Mouse (Mus musculus) MEL (cell line): ENCODE data around the gene Acoxl. TPM values are rescaled to one million over a fixed set of nuclear protein-coding genes. Genes with fewer than 3 reads are reported as not detected.

Experiments
- DNase-seq: peaks from one replicate; pipeline ENCODE4 v3.0.0; 2011; ENCODE audit warnings: low read depth, low spot score
- H3K27ac ChIP-seq: 2 replicates; pipeline ENCODE4 v1.5.1; 2012; ENCODE audit warnings: low read depth, mild to moderate bottlenecking, control low read depth, low read length, moderate library complexity; ENCODE audit not compliant: control insufficient read depth
- H3K27me3 ChIP-seq, 2 experiments: fragments of 150-350 bp in 1 of 2; sonication (generic) in 1 of 2; 2 replicates each; pipeline ENCODE4 v1.6.1; 2012; ENCODE audit warnings: low read length in 2 of 2, mild to moderate bottlenecking in 2 of 2, improper control_type of control experiment in 1 of 2, moderate library complexity in 1 of 2; ENCODE audit not compliant: insufficient read depth in 2 of 2, control insufficient read depth in 1 of 2
- H3K36me3 ChIP-seq, 2 experiments: 2 replicates each; pipeline ENCODE4 v1.6.1; 2012 to 2014; ENCODE audit warnings: low read length in 2 of 2, improper control_type of control experiment in 1 of 2, inconsistent platforms in 1 of 2, mild to moderate bottlenecking in 1 of 2; ENCODE audit not compliant: insufficient read depth in 2 of 2, control insufficient read depth in 1 of 2
- H3K4me1 ChIP-seq, 2 experiments: fragments of 150-350 bp in 1 of 2; sonication (generic) in 1 of 2; 2 replicates each; pipeline ENCODE4 v1.6.1; 2012; ENCODE audit warnings: low read length in 2 of 2, improper control_type of control experiment in 1 of 2, mild to moderate bottlenecking in 1 of 2; ENCODE audit not compliant: insufficient read depth in 2 of 2, control insufficient read depth in 1 of 2
- H3K4me3 ChIP-seq, 2 experiments: fragments of 150-350 bp in 1 of 2; sonication (generic) in 1 of 2; 2 replicates each; pipeline ENCODE4 v1.5.1; 2012; ENCODE audit warnings: low read depth in 2 of 2, low read length in 2 of 2, mild to moderate bottlenecking in 2 of 2, moderate library complexity in 2 of 2, control low read depth in 1 of 2, improper control_type of control experiment in 1 of 2; ENCODE audit not compliant: control insufficient read depth in 1 of 2, insufficient read depth in 1 of 2
- H3K79me2 ChIP-seq: 2 replicates; pipeline ENCODE4 v1.6.1; 2012; ENCODE audit warnings: mild to moderate bottlenecking, low read length, moderate library complexity; ENCODE audit not compliant: control insufficient read depth, poor library complexity, insufficient read depth
- H3K9ac ChIP-seq: 2 replicates; pipeline ENCODE4 v1.6.1; 2012; ENCODE audit warnings: low read depth, mild to moderate bottlenecking, control low read depth, low read length, moderate library complexity; ENCODE audit not compliant: control insufficient read depth, poor library complexity, severe bottlenecking
- H3K9me3 ChIP-seq: fragments of 150-350 bp; sonication (generic); replicated peaks from 2 replicates; pipeline ENCODE4 v1.6.1; 2012; ENCODE audit warnings: mild to moderate bottlenecking, low read length, improper control_type of control experiment, moderate library complexity; ENCODE audit not compliant: insufficient read depth
- BHLHE40 ChIP-seq: IDR thresholded peaks from 2 replicates; pipeline ENCODE4 v1.6.1; 2012; ENCODE audit warnings: low read depth, mild to moderate bottlenecking, inconsistent platforms, low read length, improper control_type of control experiment, borderline replicate concordance
- CHD1 ChIP-seq: IDR thresholded peaks from 2 replicates; pipeline ENCODE4 v1.6.1; 2012; ENCODE audit warnings: low read depth, mild to moderate bottlenecking, inconsistent platforms, low read length, improper control_type of control experiment
- CHD2 ChIP-seq: IDR thresholded peaks from 2 replicates; pipeline ENCODE4 v1.6.1; 2011; ENCODE audit warnings: low read length, improper control_type of control experiment
- CTCF ChIP-seq, 3 experiments: IDR thresholded peaks in 2 of 3; conservative IDR thresholded peaks in 1 of 3; 2 replicates each; pipeline ENCODE4 v1.5.1; 2011 to 2012; ENCODE audit warnings: low read length in 3 of 3, low read depth in 2 of 3, mild to moderate bottlenecking in 2 of 3, improper control_type of control experiment in 1 of 3, inconsistent platforms in 1 of 3, mixed read lengths in 1 of 3, moderate library complexity in 1 of 3; ENCODE audit not compliant: control insufficient read depth in 1 of 3, insufficient read depth in 1 of 3, poor library complexity in 1 of 3, severe bottlenecking in 1 of 3
- ELF1 ChIP-seq: IDR thresholded peaks from 2 replicates; pipeline ENCODE4 v1.6.1; 2014; ENCODE audit warnings: low read depth, mild to moderate bottlenecking, inconsistent platforms, low read length, improper control_type of control experiment, moderate library complexity
- EP300 ChIP-seq, 2 experiments: IDR thresholded peaks; 2 replicates each; pipeline ENCODE4 v1.6.1; 2011; ENCODE audit warnings: improper control_type of control experiment in 2 of 2, low read length in 2 of 2, low read depth in 1 of 2, mild to moderate bottlenecking in 1 of 2
- ETS1 ChIP-seq: IDR thresholded peaks from 2 replicates; pipeline ENCODE4 v1.6.1; 2012; ENCODE audit warnings: low read depth, mild to moderate bottlenecking, inconsistent platforms, low read length, improper control_type of control experiment, moderate library complexity
- GATA1 ChIP-seq: IDR thresholded peaks from 2 replicates; pipeline ENCODE4 v1.6.1; 2011; ENCODE audit warnings: low read depth, low read length, improper control_type of control experiment
- JUND ChIP-seq: IDR thresholded peaks from 2 replicates; pipeline ENCODE4 v1.6.1; 2011; ENCODE audit warnings: low read depth, mild to moderate bottlenecking, improper control_type of control experiment, low read length
- MAX ChIP-seq: IDR thresholded peaks from 2 replicates; pipeline ENCODE4 v1.6.1; 2011; ENCODE audit warnings: low read length, improper control_type of control experiment
- MXI1 ChIP-seq: IDR thresholded peaks from 2 replicates; pipeline ENCODE4 v1.6.1; 2011; ENCODE audit warnings: mild to moderate bottlenecking, low read depth, low read length, improper control_type of control experiment
- MYC ChIP-seq: IDR thresholded peaks from 2 replicates; pipeline ENCODE4 v1.6.1; 2011; ENCODE audit warnings: low read depth, mild to moderate bottlenecking, low read length, improper control_type of control experiment, moderate library complexity
- NRF1 ChIP-seq: IDR thresholded peaks from 2 replicates; pipeline ENCODE4 v1.6.1; 2014; ENCODE audit warnings: low read depth, mild to moderate bottlenecking, inconsistent platforms, low read length, improper control_type of control experiment, moderate library complexity; ENCODE audit not compliant: poor library complexity, insufficient read depth, severe bottlenecking
- POLR2A ChIP-seq, 2 experiments: IDR thresholded peaks; 2 replicates each; pipeline ENCODE4 v1.6.1; 2011 to 2012; ENCODE audit warnings: low read length in 2 of 2, mild to moderate bottlenecking in 2 of 2, control low read depth in 1 of 2, improper control_type of control experiment in 1 of 2, low read depth in 1 of 2, moderate library complexity in 1 of 2; ENCODE audit not compliant: control insufficient read depth in 1 of 2, insufficient read depth in 1 of 2, poor library complexity in 1 of 2
- POLR2AphosphoS2 ChIP-seq: IDR thresholded peaks from 2 replicates; pipeline ENCODE4 v1.6.1; 2011; ENCODE audit warnings: low read length, improper control_type of control experiment
- RCOR1 ChIP-seq: IDR thresholded peaks from 2 replicates; pipeline ENCODE4 v1.6.1; 2012; ENCODE audit warnings: low read depth, mild to moderate bottlenecking, inconsistent platforms, low read length, improper control_type of control experiment
- SIN3A ChIP-seq: IDR thresholded peaks from 2 replicates; pipeline ENCODE4 v1.6.1; 2012; ENCODE audit warnings: low read length, improper control_type of control experiment, inconsistent platforms
- SMC3 ChIP-seq: IDR thresholded peaks from 2 replicates; pipeline ENCODE4 v1.6.1; 2011; ENCODE audit warnings: low read depth, low read length, improper control_type of control experiment
- TCF12 ChIP-seq: IDR thresholded peaks from 2 replicates; pipeline ENCODE4 v1.6.1; 2014; ENCODE audit warnings: low read depth, mild to moderate bottlenecking, inconsistent platforms, low read length, improper control_type of control experiment, moderate library complexity
- UBTF ChIP-seq: IDR thresholded peaks from 2 replicates; pipeline ENCODE4 v1.6.1; 2012; ENCODE audit warnings: low read depth, mild to moderate bottlenecking, inconsistent platforms, low read length, improper control_type of control experiment, moderate library complexity, borderline replicate concordance; ENCODE audit not compliant: insufficient read depth
- USF2 ChIP-seq, 2 experiments: IDR thresholded peaks; 2 replicates each; pipeline ENCODE4 v1.6.1; 2011 to 2012; ENCODE audit warnings: improper control_type of control experiment in 2 of 2, low read length in 2 of 2, borderline replicate concordance in 1 of 2, inconsistent platforms in 1 of 2, low read depth in 1 of 2, mild to moderate bottlenecking in 1 of 2; ENCODE audit not compliant: insufficient read depth in 1 of 2
- ZC3H11A ChIP-seq: IDR thresholded peaks from 2 replicates; pipeline ENCODE4 v1.6.1; 2012; ENCODE audit warnings: low read depth, mild to moderate bottlenecking, inconsistent platforms, low read length, improper control_type of control experiment
- ZKSCAN1 ChIP-seq: IDR thresholded peaks from 2 replicates; pipeline ENCODE4 v1.6.1; 2012; ENCODE audit warnings: low read depth, mild to moderate bottlenecking, inconsistent platforms, low read length, improper control_type of control experiment, moderate library complexity
- ZMIZ1 ChIP-seq: IDR thresholded peaks from 2 replicates; pipeline ENCODE4 v1.6.1; 2012; ENCODE audit warnings: low read depth, mild to moderate bottlenecking, inconsistent platforms, low read length, improper control_type of control experiment, moderate library complexity
- ZNF384 ChIP-seq: IDR thresholded peaks from 2 replicates; pipeline ENCODE4 v1.6.1; 2012; ENCODE audit warnings: low read depth, mild to moderate bottlenecking, inconsistent platforms, low read length, improper control_type of control experiment
- polyA plus RNA-seq, 2 experiments: library from polyadenylated mRNA; stranded (reverse) in 1 of 2; unstranded in 1 of 2; fragments of >175 nt in 1 of 2; fragments of >200 nt in 1 of 2; gene quantifications; 2 replicates each; pipeline versions ENCODE4 v1.2.1 to v1.2.4; 2012; ENCODE audit warnings: low replicate concordance in 2 of 2, low read depth in 1 of 2; ENCODE audit not compliant: insufficient read length in 2 of 2, insufficient read depth in 1 of 2, missing spikeins in 1 of 2
- total RNA-seq: library from RNA; depleted of rRNA; stranded (reverse); fragments of 300-350 nt; gene quantifications from 2 replicates; pipeline ENCODE4 v1.2.3, GENCODE M21; 2012

The Acoxl gene
- total and polyA plus RNA-seq, 3 experiments = 0.31 to 0.39 TPM; not detected in 1

- TF ChIP-seq SMC3 (no peak), ELF1 (no peak), ZKSCAN1 (no peak), ETS1 (no peak), CHD2 (no peak), UBTF (no peak), NRF1 (no peak), CTCF (IDR thresholded peaks at IDR 0.05 in 2 of 3, conservative IDR thresholded peaks at IDR 0.05 in 1 of 3; ENCODE audit: control insufficient read depth in 1 of 3, insufficient read depth in 1 of 3, low read depth in 2 of 3, low read length in 3 of 3, poor library complexity in 1 of 3, severe bottlenecking in 1 of 3) (no peak), CHD1 (no peak), USF2 (IDR thresholded peaks at IDR 0.05; ENCODE audit: borderline replicate concordance in 1 of 2, insufficient read depth in 1 of 2, low read depth in 1 of 2, low read length in 2 of 2) (no peak), SIN3A (no peak), ZC3H11A (no peak), BHLHE40 (no peak)
- DNase-seq = no peak
- Histone ChIP-seq H3K27ac (no peak overlapping the region), H3K79me2 (no peaks in the 10 kb centered on the region), H3K27me3 (peaks cover 0 to 3% of the 10 kb centered on the region in 2 experiments), H3K4me3 (no peak overlapping the region), H3K4me1 (no peaks in the 10 kb centered on the region; a peak in 1 of 4 replicates), H3K9me3 (no peaks in the 10 kb centered on the region), H3K9ac (no peak overlapping the region), H3K36me3 (no peaks in the 10 kb centered on the region)
These were observed 121.9 kb downstream of the Acoxl start for GRCm38 (mm10) chr2:127960579-127960978.

- no peak for DNase-seq
- H3K9me3 ChIP-seq = no peaks in the 10 kb centered on the region
- H3K9ac ChIP-seq = no peak overlapping the region
- H3K4me3 ChIP-seq = no peak overlapping the region
- H3K4me1 ChIP-seq = no peaks in the 10 kb centered on the region; a peak in 1 of 4 replicates
- H3K79me2 ChIP-seq = no peaks in the 10 kb centered on the region
- H3K27ac ChIP-seq = no peak overlapping the region
- no peak for TF ChIP-seq ETS1
- TF ChIP-seq UBTF = no peak
- no peak for TF ChIP-seq RCOR1
- no peak for TF ChIP-seq JUND
- TF ChIP-seq ZMIZ1 = no peak
- no peak for TF ChIP-seq POLR2AphosphoS2
- TF ChIP-seq MYC = no peak
- TF ChIP-seq ZC3H11A = no peak
- TF ChIP-seq ZNF384 = no peak
- TF ChIP-seq EP300 (IDR thresholded peaks at IDR 0.05; ENCODE audit: low read depth in 1 of 2, low read length in 2 of 2) = no peak
- no peak for TF ChIP-seq GATA1
- TF ChIP-seq MAX = no peak
- no peak for TF ChIP-seq NRF1
- TF ChIP-seq POLR2A (IDR thresholded peaks at IDR 0.05; ENCODE audit: control insufficient read depth in 1 of 2, insufficient read depth in 1 of 2, low read depth in 1 of 2, low read length in 2 of 2, poor library complexity in 1 of 2) = no peak
- no peak for TF ChIP-seq MXI1
- TF ChIP-seq USF2 (IDR thresholded peaks at IDR 0.05; ENCODE audit: borderline replicate concordance in 1 of 2, insufficient read depth in 1 of 2, low read depth in 1 of 2, low read length in 2 of 2) = no peak
- TF ChIP-seq TCF12 = no peak
- no peaks in the 10 kb centered on the region for H3K36me3 ChIP-seq
- H3K27me3 ChIP-seq = peaks cover 0 to 2% of the 10 kb centered on the region in 2 experiments; a peak in 2 of 4 replicates
These were observed 122.5 kb downstream of the Acoxl start for GRCm38 (mm10) chr2:127961154-127961553.
